Mouse (Mus musculus) neural tube, embryonic 15.5 days (tissue): ENCODE data around the gene Olfr571. TPM values are rescaled to one million over a fixed set of nuclear protein-coding genes. Genes with fewer than 3 reads are reported as not detected.

ENCODE experiments used
- ATAC-seq: fragments of 200-750 bp; cut with Nextera tagmentation; 2 replicates; pipeline ENCODE4 v1.8.0; 2017; ENCODE audit warnings: mild to moderate bottlenecking, moderate TSS enrichment, moderate library complexity; ENCODE audit not compliant: low FRiP score
- H3K27ac ChIP-seq: fragments of 300-500 bp; sonication (generic); replicated peaks from 2 replicates; pipeline ENCODE4 v1.5.1; 2015; ENCODE audit warnings: mild to moderate bottlenecking, inconsistent platforms
- H3K27me3 ChIP-seq: fragments of 300-500 bp; sonication (generic); replicated peaks from 2 replicates; pipeline ENCODE4 v1.6.1; 2015; ENCODE audit warnings: inconsistent platforms
- H3K36me3 ChIP-seq: fragments of 300-500 bp; sonication (generic); 2 replicates; pipeline ENCODE4 v1.6.1; 2015; ENCODE audit warnings: inconsistent platforms
- H3K4me1 ChIP-seq: fragments of 300-500 bp; sonication (generic); 2 replicates; pipeline ENCODE4 v1.6.1; 2015; ENCODE audit warnings: inconsistent platforms
- H3K4me2 ChIP-seq: fragments of 300-500 bp; sonication (generic); 2 replicates; pipeline ENCODE4 v1.6.1; 2015; ENCODE audit warnings: inconsistent platforms, mild to moderate bottlenecking, moderate library complexity
- H3K4me3 ChIP-seq: fragments of 300-500 bp; sonication (generic); replicated peaks from 2 replicates; pipeline ENCODE4 v1.5.1; 2015; ENCODE audit warnings: mild to moderate bottlenecking, inconsistent platforms
- H3K9ac ChIP-seq: fragments of 300-500 bp; sonication (generic); replicated peaks from 2 replicates; pipeline ENCODE4 v1.6.1; 2015; ENCODE audit warnings: mild to moderate bottlenecking, inconsistent platforms
- H3K9me3 ChIP-seq: fragments of 300-500 bp; sonication (generic); replicated peaks from 2 replicates; pipeline ENCODE4 v1.6.1; 2016; ENCODE audit warnings: inconsistent platforms
- WGBS: fragments of 180-500 bp; shearing (Covaris S2); methylation state at CpG from one replicate; pipeline ENCODE4 v1.1.7; 2015; ENCODE audit warnings: mixed read lengths; 5-methylcytosine and 5-hydroxymethylcytosine counted together
- polyA plus RNA-seq: library from polyadenylated mRNA; unstranded; fragments of >200 nt; fragmentation: Nextera tagmentation; extraction: Ambion mirVana; gene quantifications from 2 replicates; pipeline ENCODE4 v1.2.1, GENCODE M21; 2015

Gene Olfr571
- polyA plus RNA-seq: not detected in 2 replicates

DNA sequence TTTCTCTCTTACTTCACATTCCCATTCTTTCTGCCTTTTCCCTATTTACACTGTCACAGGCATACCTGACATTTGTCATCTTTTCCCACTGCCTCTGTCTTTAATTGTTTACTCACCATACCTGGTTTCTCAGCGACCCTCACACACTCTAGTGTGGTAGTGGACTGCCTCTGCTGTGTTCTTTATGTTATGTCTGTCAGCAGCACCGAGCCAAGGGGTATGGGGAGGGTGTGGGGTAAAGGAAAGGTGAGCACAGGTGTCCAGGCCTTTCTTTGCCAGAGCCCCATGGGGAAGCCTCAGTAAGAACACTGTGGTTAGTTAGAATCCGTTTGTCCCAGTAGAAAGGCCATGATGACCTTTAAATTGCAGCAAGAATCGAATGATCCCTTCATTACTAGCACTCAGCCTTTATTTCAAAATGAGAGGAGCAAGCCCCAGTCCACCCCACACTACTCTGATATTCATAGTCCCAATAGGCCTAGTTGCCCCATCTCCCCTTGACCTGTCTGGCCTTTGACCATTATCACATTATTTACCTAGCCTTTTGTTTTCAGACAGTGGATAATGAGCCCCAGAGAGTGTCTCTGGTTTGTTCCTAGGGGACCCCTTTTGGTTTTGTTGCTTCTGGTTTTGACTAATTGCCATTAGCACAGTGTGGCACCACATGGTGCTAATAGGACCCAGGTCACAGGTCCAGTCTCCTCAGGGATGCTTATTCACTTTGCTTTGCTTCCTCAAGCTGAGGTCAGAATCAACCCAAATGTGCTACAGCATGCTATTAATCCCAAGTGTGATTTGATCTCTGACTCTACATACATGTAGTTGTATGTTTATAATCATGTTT, at the start of gene Olfr571:
Olfr571 (minus strand) TSS at position 505 of the 844 bp plus-strand sequence.
- no peak within 1 kb of the TSS for H3K9ac ChIP-seq
- 50% methylated on average over 4 of the region's 4 CpGs for WGBS
- no peak within 1 kb of the TSS for H3K4me2 ChIP-seq
- no peaks in the 10 kb centered on the region for H3K9me3 ChIP-seq
- H3K27ac ChIP-seq: no peak within 1 kb of the TSS
- H3K4me3 ChIP-seq: no peak within 1 kb of the TSS
- no peak for ATAC-seq
- no peaks in the 10 kb centered on the region for H3K36me3 ChIP-seq
- H3K4me1 ChIP-seq: no peaks in the 10 kb centered on the region
- no peaks in the 10 kb centered on the region for H3K27me3 ChIP-seq

GRCm38 (mm10) chr7:102962360-102962759, 45.0 kb upstream of the Olfr571 start, which contains the start of gene Olfr576:
Gene Olfr576, plus strand, starts transcription at chr7:102962660.
- 58% methylated on average over 2 of the region's 2 CpGs for WGBS
- ATAC-seq: no peak

GRCm38 (mm10) chr7:102958593-102958992, 41.3 kb upstream of the Olfr571 start, which contains the start of gene Olfr575:
Gene Olfr575, minus strand, starts transcription at chr7:102958775.
- H3K4me2 ChIP-seq: no peak within 1 kb of the TSS
- H3K4me3 ChIP-seq: no peak within 1 kb of the TSS
- no peak for ATAC-seq
- H3K4me1 ChIP-seq: no peaks in the 10 kb centered on the region
- H3K9ac ChIP-seq: no peak within 1 kb of the TSS
- H3K9me3 ChIP-seq: no peaks in the 10 kb centered on the region
- no peaks in the 10 kb centered on the region for H3K36me3 ChIP-seq
- 73% methylated on average over 1 of the region's 1 CpGs for WGBS
- no peaks in the 10 kb centered on the region for H3K27me3 ChIP-seq
- H3K27ac ChIP-seq: no peak within 1 kb of the TSS

More at GRCm38 (mm10) chr7:102962360-102962759, 45.0 kb upstream of the Olfr571 start, which contains the start of gene Olfr576:
- Histone ChIP-seq H3K27me3 (no peaks in the 10 kb centered on the region), H3K9ac (no peak within 1 kb of the TSS), H3K4me1 (no peaks in the 10 kb centered on the region), H3K4me2 (no peak within 1 kb of the TSS), H3K36me3 (no peaks in the 10 kb centered on the region), H3K27ac (no peak within 1 kb of the TSS), H3K9me3 (no peaks in the 10 kb centered on the region), H3K4me3 (no peak within 1 kb of the TSS)

DNA sequence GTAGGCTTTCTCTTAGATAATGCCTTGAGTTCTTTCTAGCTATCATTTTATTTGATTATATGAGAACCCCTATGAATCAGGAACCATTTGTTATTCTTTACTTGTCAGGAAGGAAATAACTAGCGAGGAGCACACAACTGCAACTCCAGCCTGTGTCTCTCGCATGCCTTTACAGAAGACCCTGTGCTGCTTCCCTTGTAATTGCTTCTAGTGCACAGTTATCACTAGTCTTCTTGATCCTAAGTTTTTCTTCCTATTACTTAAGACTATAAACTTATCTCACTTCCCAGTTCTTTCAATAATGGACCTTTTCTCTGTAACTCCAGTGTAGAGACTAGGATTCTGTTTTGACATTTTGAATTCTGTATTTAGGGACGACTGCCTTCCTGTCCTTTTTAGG, 40.8 kb upstream of the Olfr571 start:
- H3K4me2 ChIP-seq: no peak overlapping the region
- no peak overlapping the region for H3K9ac ChIP-seq
- no peaks in the 10 kb centered on the region for H3K9me3 ChIP-seq
- ATAC-seq: no peak
- no peaks in the 10 kb centered on the region for H3K4me1 ChIP-seq
- WGBS: 79% methylated on average over 3 of the region's 3 CpGs
- H3K4me3 ChIP-seq: no peak overlapping the region
- no peaks in the 10 kb centered on the region for H3K36me3 ChIP-seq
- H3K27me3 ChIP-seq: no peaks in the 10 kb centered on the region
- H3K27ac ChIP-seq: no peak overlapping the region

DNA sequence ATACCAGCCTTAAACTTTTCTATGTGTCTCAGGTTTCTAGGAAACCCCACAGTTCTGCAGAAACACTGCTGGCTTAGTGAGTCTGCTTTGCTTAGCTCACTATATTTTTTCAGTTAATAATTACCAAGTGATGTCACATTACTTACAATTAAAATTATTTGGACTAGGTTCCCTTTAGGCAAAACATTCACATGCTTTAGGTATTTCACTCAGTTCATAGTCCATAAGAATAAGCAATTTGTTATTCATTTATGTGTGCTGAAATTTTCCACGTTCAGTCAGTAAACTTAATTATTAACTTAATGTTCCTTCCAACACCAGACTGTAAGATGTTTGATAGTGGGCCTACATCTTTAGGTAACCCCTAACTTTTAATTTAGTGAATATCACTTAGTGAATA, 33.4 kb upstream of the Olfr571 start:
- no peaks in the 10 kb centered on the region for H3K9me3 ChIP-seq
- H3K27me3 ChIP-seq: no peaks in the 10 kb centered on the region
- WGBS: 75% methylated on average over 1 of the region's 1 CpGs
- H3K4me1 ChIP-seq: no peaks in the 10 kb centered on the region
- ATAC-seq: no peak
- no peak overlapping the region for H3K27ac ChIP-seq
- H3K4me3 ChIP-seq: no peak overlapping the region
- H3K36me3 ChIP-seq: no peaks in the 10 kb centered on the region
- H3K9ac ChIP-seq: no peak overlapping the region
- no peak overlapping the region for H3K4me2 ChIP-seq

DNA sequence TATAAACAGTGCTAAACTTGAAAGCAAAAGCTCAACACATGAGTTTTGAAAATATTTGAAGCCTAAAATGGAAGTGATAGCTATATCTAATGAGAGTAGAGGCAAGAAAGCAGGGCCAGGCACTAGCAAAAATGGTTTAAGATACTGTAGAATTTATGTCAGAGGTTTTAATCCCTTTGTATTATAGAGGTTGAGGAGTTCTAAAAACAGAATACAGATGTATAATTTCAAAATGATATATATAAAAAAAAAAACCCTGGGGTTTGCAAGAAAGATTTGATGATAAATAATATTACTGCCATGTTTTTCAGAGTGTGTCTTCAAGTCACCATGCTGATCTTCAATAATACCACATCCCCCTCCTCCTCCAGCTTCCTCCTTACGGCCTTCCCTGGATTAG, 30.8 kb upstream of the Olfr571 start, which contains the start of gene Olfr574:
Olfr574 (plus strand) TSS at position 301 of the 400 bp plus-strand sequence.
- Histone ChIP-seq H3K4me3 (no peak within 1 kb of the TSS), H3K4me2 (no peak within 1 kb of the TSS), H3K27me3 (no peaks in the 10 kb centered on the region), H3K9ac (no peak within 1 kb of the TSS), H3K4me1 (no peaks in the 10 kb centered on the region), H3K9me3 (no peaks in the 10 kb centered on the region), H3K36me3 (no peaks in the 10 kb centered on the region), H3K27ac (no peak within 1 kb of the TSS)
- 90% methylated on average over 1 of the region's 1 CpGs for WGBS
- ATAC-seq: no peak

- 86% methylated on average over 1 of the region's 1 CpGs for WGBS
- Histone ChIP-seq H3K27me3 (no peaks in the 10 kb centered on the region), H3K9me3 (no peaks in the 10 kb centered on the region), H3K4me1 (no peaks in the 10 kb centered on the region), H3K27ac (no peak overlapping the region), H3K9ac (no peak overlapping the region), H3K4me3 (no peak overlapping the region), H3K4me2 (no peak overlapping the region), H3K36me3 (no peaks in the 10 kb centered on the region)
- ATAC-seq: no peak
These were observed 26.1 kb upstream of the Olfr571 start for GRCm38 (mm10) chr7:102943417-102943816.

GRCm38 (mm10) chr7:102942475-102942874, 25.1 kb upstream of the Olfr571 start, which contains the start of gene Olfr573-ps1:
Gene Olfr573-ps1, minus strand, starts transcription at chr7:102942575.
- Histone ChIP-seq H3K9ac (no peak within 1 kb of the TSS), H3K27me3 (no peaks in the 10 kb centered on the region), H3K9me3 (no peaks in the 10 kb centered on the region), H3K4me1 (no peaks in the 10 kb centered on the region), H3K4me2 (no peak within 1 kb of the TSS), H3K27ac (no peak within 1 kb of the TSS), H3K4me3 (no peak within 1 kb of the TSS), H3K36me3 (no peaks in the 10 kb centered on the region)
- ATAC-seq: no peak
- 94% methylated on average over 2 of the region's 2 CpGs for WGBS

DNA sequence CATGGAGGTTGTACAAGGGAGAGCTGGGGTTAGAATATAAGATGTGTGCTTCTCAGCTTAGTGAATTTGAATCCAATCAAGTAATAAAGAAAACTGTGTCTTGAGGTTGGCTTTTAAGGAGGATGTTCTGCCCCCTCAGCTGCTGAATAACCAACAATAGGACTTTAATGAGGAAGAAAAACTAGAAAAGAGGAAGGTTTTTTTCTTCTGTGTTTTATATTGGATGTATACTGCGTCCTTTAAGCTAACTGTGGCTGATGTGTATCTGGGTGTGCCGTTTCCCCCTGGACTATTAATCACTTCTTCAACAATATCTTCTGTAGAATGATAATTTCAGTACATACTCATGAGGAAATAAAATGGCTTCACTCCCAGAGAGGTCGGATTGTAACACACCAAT, 9.8 kb upstream of the Olfr571 start:
- WGBS: 71% methylated on average over 3 of the region's 3 CpGs

GRCm38 (mm10) chr7:102924109-102924508, 6.8 kb upstream of the Olfr571 start, which contains the start of gene Olfr572:
Gene Olfr572, plus strand, starts transcription at chr7:102924409.
- Histone ChIP-seq H3K9ac (no peak within 1 kb of the TSS), H3K4me3 (no peak within 1 kb of the TSS), H3K9me3 (no peaks in the 10 kb centered on the region), H3K4me1 (no peaks in the 10 kb centered on the region), H3K27me3 (no peaks in the 10 kb centered on the region), H3K36me3 (no peaks in the 10 kb centered on the region), H3K4me2 (no peak within 1 kb of the TSS), H3K27ac (no peak within 1 kb of the TSS)
- WGBS: 68% methylated on average over 1 of the region's 1 CpGs
- no peak for ATAC-seq

More for the DNA sequence above, 9.8 kb upstream of the Olfr571 start:
- Histone ChIP-seq H3K4me1 (no peaks in the 10 kb centered on the region), H3K4me3 (no peak overlapping the region), H3K27ac (no peak overlapping the region), H3K36me3 (no peaks in the 10 kb centered on the region), H3K4me2 (no peak overlapping the region), H3K9me3 (no peaks in the 10 kb centered on the region), H3K27me3 (no peaks in the 10 kb centered on the region), H3K9ac (no peak overlapping the region)
- ATAC-seq: no peak

GRCm38 (mm10) chr7:102919632-102920031, 2.3 kb upstream of the Olfr571 start:
- Histone ChIP-seq H3K9me3 (no peaks in the 10 kb centered on the region), H3K27ac (no peak overlapping the region), H3K9ac (no peak overlapping the region), H3K4me2 (no peak overlapping the region), H3K4me3 (no peak overlapping the region), H3K36me3 (no peaks in the 10 kb centered on the region), H3K27me3 (no peaks in the 10 kb centered on the region), H3K4me1 (no peaks in the 10 kb centered on the region)
- ATAC-seq: peak; percentile 68; the same call in 1 of the 2 replicates
- WGBS: 16% methylated on average over 1 of the region's 1 CpGs

DNA sequence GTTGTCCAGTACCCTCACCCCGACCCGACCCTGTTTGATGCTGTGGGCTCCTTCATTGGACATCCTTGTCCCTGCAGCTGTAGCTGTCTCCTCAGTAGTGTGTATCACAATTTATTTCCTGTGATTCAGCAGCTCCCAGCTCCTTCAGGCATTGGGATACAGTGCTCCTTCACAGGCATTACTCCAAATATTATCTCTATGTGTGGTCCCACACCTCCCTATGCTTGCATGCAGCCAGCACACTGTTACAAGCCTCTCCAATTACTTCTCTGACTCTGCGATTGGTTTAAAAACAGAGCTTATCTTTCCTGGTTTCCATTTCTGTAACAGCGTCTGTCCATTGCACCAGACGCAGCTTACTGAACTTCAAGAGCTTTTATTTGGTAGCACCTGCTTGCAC, 931 bp downstream of the Olfr571 start:
- Histone ChIP-seq H3K9ac (no peak overlapping the region), H3K27me3 (no peaks in the 10 kb centered on the region), H3K4me1 (no peaks in the 10 kb centered on the region), H3K4me3 (no peak overlapping the region), H3K9me3 (no peaks in the 10 kb centered on the region), H3K36me3 (no peaks in the 10 kb centered on the region), H3K27ac (no peak overlapping the region), H3K4me2 (no peak overlapping the region)
- 83% methylated on average over 5 of the region's 5 CpGs for WGBS
- ATAC-seq: no peak
